Mouse (Mus musculus) natural killer cell, adult 2 months (primary cell): ENCODE data around the gene Frmd4b.
A peak's percentile ranks its signal among the peaks of the same experiment; 100 is the strongest.

ENCODE experiments used
- DNase-seq, 2 experiments: peaks; one replicate each; pipeline ENCODE4 v3.0.0; 2022; ENCODE audit warnings: low spot score in 2 of 2

Gene Frmd4b

GRCm38 (mm10) chr6:97312545-97312939, 304.8 kb downstream of the Frmd4b start:
- no peak for DNase-seq

GRCm38 (mm10) chr6:97311599-97312544, 305.5 kb downstream of the Frmd4b start:
- peak; percentile 39 to 48 for DNase-seq

DNA sequence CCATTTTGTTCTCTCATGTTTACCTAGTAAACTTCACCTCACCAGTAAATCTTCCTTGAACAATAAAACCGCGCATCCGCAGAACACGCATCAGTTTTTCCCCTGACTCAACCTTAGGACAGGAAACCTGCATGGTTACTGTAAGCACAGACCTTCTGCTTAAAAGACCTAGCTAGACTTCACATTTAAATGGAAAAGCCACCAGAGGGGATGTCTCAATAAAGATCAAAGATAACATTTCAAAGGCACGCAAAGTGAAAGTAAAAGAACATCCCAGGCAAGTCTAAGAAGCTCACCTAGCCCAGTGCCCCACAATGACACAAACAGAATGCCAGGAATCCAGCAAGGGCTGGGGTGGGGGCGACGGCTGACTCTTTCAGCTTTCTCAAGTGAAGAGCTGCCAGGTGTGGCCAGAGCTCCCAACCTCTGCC, 306.4 kb downstream of the Frmd4b start:
- peak; percentile 25 to 32 for DNase-seq

- DNase-seq: no peak
Observed at GRCm38 (mm10) chr6:97309161-97309560, 308.2 kb downstream of the Frmd4b start.

- DNase-seq: no peak
Observed at GRCm38 (mm10) chr6:97308562-97308961, 308.8 kb downstream of the Frmd4b start.

DNA sequence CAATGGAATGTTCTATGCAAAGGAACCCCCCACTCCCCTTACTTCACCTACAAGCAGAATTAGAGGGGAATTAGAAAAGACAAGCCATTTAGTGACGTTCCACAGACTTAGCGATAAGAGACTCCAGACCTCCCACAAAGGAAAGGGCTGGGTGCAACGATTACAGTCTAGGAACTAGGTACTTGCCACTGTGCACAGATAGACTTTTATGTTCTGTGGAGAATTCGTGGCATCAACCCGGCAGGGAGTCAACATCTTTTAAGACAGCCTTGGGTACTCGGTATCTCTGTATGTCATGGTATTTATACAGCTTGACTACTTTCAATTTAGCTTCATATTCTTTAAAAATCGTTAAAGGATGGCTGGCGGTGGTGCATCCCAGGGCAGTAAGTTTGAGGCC, 310.1 kb downstream of the Frmd4b start:
- no peak for DNase-seq

DNA sequence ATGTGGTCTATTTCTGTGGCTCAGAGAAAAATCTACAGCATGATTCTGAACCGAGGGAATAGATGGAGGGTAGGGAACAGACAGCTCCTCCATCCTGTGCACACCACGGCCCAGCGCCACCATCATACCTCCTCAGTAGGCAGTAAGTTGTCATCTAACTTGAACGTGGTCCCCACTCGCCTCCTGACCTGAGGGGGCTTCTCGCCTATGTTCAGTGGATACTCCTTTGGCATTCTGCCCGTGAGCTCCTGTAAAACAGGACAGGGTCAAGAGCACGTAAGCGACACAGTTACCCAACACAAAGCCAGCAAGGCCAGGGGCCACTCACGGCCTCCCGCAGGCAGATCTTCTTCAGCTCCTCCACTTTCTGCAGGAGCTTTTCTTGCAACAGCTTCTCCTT, 311.0 kb downstream of the Frmd4b start:
- no peak for DNase-seq

DNA sequence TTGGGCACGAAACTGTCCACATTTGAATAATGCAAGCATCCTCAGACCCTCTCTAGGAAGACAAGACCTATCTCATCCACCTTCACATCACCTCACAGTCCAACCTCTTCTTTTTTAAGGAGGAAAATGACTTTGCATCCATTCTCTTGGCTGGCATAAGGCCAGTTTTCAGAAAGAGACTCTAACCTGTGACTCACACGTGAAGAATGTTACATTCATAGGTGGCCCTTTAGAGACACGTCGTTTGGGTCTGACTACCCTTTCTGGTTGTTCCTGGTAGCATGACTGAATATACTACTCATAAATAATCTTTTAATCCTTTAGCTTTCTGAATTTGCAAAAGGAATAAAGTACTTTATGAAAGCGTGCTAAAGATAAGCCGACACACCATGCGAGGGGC, 311.9 kb downstream of the Frmd4b start:
- no peak for DNase-seq

GRCm38 (mm10) chr6:97305010-97305409, 312.3 kb downstream of the Frmd4b start:
- no peak for DNase-seq

DNA sequence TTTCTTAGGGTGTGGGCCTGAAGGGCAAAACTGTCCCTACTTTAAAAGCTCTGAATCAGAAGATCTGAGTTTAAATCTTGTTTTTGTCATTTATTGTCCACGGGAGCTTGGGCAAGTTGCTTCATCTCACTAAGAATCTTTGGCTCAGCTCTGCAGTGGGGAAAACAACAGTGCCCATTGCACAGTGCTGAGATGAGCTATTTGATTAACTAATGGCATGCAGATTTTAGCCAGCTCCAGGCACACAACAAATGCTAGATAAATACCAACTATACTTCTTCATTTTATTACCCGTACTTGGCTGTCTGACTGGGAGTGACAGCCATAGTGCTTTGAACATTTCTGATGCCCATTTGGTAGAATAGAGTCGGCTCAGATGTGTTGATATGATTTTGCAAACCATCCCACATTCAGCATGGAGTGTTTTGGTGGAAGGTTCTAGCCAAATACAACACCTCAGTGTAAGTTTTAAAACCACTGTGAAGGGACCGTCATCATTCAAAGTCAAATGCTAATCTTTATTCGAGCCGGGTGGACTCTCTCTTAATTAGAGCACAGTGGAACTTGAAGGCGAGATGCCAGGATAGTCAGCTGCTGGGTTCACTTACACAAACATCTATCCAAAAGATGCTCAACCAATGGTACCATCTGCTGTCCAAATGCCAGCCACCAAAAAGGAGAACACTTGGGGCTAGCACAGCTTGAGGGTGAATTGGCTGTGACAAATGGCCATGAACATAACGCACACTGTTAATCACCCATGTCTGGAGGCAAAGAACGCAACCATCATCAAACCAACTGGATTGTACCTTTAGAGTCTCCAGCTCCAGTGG, 313.8 kb downstream of the Frmd4b start:
- DNase-seq: no peak

- DNase-seq: no peak
Observed at GRCm38 (mm10) chr6:97302303-97302702, 315.0 kb downstream of the Frmd4b start.

- DNase-seq: no peak
Observed at GRCm38 (mm10) chr6:97300659-97301058, 316.7 kb downstream of the Frmd4b start.

DNA sequence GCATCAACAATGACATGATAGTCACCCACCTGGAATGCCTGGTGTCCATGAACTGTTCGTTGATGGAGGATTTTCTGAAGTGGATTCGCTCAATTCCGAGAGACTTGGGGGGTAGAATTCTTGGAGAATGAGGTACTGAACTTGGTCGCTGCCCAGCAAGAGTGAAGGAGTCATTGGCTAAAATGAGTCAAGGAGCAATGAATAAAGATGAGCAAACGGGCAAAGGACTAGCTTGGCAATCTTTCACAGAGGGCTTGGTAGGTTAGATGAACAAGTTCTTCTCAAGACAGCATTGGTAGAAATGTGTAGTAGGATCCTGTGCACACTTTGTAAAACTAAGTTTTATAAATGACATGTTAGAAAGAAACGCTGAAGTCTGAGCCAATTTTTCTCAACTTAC, 317.2 kb downstream of the Frmd4b start:
- DNase-seq: no peak

GRCm38 (mm10) chr6:97297151-97297550, 320.2 kb downstream of the Frmd4b start:
- DNase-seq: no peak

- no peak for DNase-seq
Observed at GRCm38 (mm10) chr6:97295866-97296527, 321.3 kb downstream of the Frmd4b start.

- no peak for DNase-seq
Observed at GRCm38 (mm10) chr6:97295416-97295815, 321.9 kb downstream of the Frmd4b start.

DNA sequence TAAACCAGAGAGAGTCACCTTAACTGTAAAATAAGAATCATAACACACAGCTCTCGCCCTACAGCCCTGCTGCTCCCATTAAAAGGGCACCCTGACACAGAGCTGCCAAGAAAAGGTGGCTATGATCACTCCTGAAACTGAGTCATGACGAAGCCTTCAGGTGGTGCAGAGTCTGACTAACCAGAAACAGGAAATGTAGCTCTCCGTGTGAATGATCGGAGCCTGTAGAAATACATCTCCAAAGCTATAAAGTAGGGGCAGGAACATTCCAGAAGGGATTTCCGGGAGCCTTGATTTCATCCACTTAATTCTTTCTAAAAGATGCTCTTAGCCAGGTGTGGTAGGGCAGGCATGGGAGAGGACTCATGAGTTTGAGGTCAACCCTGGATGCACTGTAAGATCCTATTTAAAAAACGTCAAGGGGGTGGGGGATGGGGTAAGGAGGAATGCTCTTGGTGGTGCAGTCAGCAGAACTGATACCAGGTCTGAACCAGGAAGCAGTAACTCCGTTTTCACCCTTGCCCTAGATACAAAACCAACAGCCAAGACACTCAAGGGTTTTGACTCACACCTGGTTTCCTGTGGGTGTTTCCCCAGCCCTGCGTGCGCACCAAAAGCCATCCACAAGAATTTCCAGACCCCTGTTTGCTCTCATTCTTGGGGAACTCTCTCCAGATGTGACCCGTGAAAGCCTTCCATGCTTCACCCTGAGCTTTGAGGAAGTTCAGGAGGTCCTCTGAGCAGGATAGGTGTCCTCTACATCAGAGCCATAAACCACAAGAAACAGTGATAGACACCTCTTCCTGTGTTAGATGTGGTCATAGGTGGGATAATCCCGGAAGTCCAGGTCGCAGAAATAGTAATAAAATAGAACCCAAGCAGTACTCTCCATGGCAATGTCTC, 323.4 kb downstream of the Frmd4b start:
- peak; percentile 63 to 70 for DNase-seq

- DNase-seq: no peak
Observed at GRCm38 (mm10) chr6:97292894-97293293, 324.4 kb downstream of the Frmd4b start.

GRCm38 (mm10) chr6:97292096-97292495, 325.2 kb downstream of the Frmd4b start:
- DNase-seq: no peak

- DNase-seq: no peak
Observed at GRCm38 (mm10) chr6:97291159-97291908, 326.0 kb downstream of the Frmd4b start.
